Mouse (Mus musculus) liver, embryonic 14.5 days (tissue): Measurements from ENCODE around the gene Srsf12.

Source experiments
- CTCF ChIP-seq: IDR thresholded peaks from 2 replicates; pipeline ENCODE4 v1.5.1; 2016; ENCODE audit warnings: antibody characterized with exemption, low read depth, control low read depth
- EP300 ChIP-seq: IDR thresholded peaks from 2 replicates; pipeline ENCODE4 v1.6.1; 2016; ENCODE audit warnings: antibody characterized with exemption, low read depth

DNA sequence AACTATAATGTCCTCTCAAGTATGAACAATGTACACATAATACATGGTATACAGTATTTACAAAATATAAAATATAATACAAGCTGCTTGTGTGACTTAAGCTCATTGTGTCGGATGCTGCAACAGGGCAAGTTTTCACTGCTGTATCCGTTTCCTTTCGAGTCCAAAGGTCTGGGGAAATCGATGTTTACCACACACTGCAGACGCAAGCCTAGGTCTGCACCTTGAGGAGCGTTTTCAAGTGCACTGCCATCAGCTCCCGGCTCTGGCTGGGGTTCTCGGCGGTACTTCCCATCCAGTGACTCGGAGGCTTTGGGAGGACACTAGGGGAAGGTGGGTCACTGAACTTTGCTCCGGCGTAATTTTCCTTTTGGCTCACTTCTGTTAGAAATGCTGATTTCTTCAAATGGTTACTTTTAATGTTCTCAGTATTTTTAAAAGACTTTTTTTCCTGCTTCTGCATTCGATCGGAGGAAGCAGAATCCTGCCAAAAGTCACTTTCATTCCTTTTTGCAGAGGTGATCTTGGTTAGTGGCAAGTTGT is 37.1 kb downstream of the Srsf12 start:
- TF ChIP-seq CTCF (no peak), EP300 (no peak)
